Mouse (Mus musculus) liver, postnatal 0 days (tissue): Measurements from ENCODE around the gene Nrsn1. TPM values are rescaled to one million over a fixed set of nuclear protein-coding genes. Genes with fewer than 3 reads are reported as not detected.
"Not testable (repeated sequence)": the region's sequence is repeated elsewhere in the genome, so short reads cannot be mapped to it uniquely, and the experiment has no call there.

Experiments
- ATAC-seq: fragments of 200-750 bp; cut with Nextera tagmentation; 2 replicates; pipeline ENCODE4 v1.8.0; 2017; ENCODE audit warnings: mild to moderate bottlenecking, moderate library complexity
- DNase-seq: peaks from one replicate; pipeline ENCODE4 v3.0.0-alpha.2; 2016
- H3K27ac ChIP-seq: fragments of 300-500 bp; sonication (generic); 2 replicates; pipeline ENCODE4 v1.5.1; 2014; ENCODE audit warnings: antibody characterized with exemption, moderate library complexity, mild to moderate bottlenecking, low read depth
- H3K27me3 ChIP-seq: fragments of 300-500 bp; sonication (generic); 2 replicates; pipeline ENCODE4 v1.6.1; 2014; ENCODE audit warnings: low read length, control low read depth, mixed read lengths; ENCODE audit not compliant: insufficient read depth
- H3K36me3 ChIP-seq: fragments of 300-500 bp; sonication (generic); replicated peaks from 2 replicates; pipeline ENCODE4 v1.6.1; 2014; ENCODE audit warnings: mild to moderate bottlenecking, control low read depth, low read length, moderate library complexity, mixed read lengths; ENCODE audit not compliant: insufficient read depth
- H3K4me1 ChIP-seq: fragments of 300-500 bp; sonication (generic); 2 replicates; pipeline ENCODE4 v1.6.1; 2014; ENCODE audit warnings: antibody characterized with exemption, mild to moderate bottlenecking, control low read depth; ENCODE audit not compliant: insufficient read depth
- H3K4me2 ChIP-seq: fragments of 300-500 bp; sonication (generic); 2 replicates; pipeline ENCODE4 v1.6.1; 2014; ENCODE audit warnings: low read depth, mild to moderate bottlenecking, low read length, moderate library complexity, mixed read lengths
- H3K4me3 ChIP-seq: fragments of 300-500 bp; sonication (generic); 2 replicates; pipeline ENCODE4 v1.5.1; 2014; ENCODE audit warnings: low read depth, low read length
- H3K9ac ChIP-seq: fragments of 300-500 bp; sonication (generic); replicated peaks from 2 replicates; pipeline ENCODE4 v1.6.1; 2014; ENCODE audit warnings: mild to moderate bottlenecking, moderate library complexity
- H3K9me3 ChIP-seq: fragments of 300-500 bp; sonication (generic); 2 replicates; pipeline ENCODE4 v1.6.1; 2016; ENCODE audit warnings: mild to moderate bottlenecking, control low read depth, low read length, mixed read lengths
- CTCF ChIP-seq: sonication (generic); IDR thresholded peaks from 2 replicates; pipeline ENCODE4 v1.5.1; 2016; ENCODE audit warnings: antibody characterized with exemption, low read depth
- EP300 ChIP-seq: IDR thresholded peaks from 2 replicates; pipeline ENCODE4 v1.6.1; 2016; ENCODE audit warnings: antibody characterized with exemption, low read depth, mild to moderate bottlenecking
- WGBS: fragments of 180-500 bp; shearing (Covaris S2); extraction: QIAGEN DNeasy Blood & Tissue Kit; methylation state at CpG from one replicate; pipeline ENCODE4 v1.1.7; 2014; ENCODE audit not compliant: insufficient replicate concordance; 5-methylcytosine and 5-hydroxymethylcytosine counted together
- polyA plus RNA-seq: library from polyadenylated mRNA; unstranded; fragments of >200 nt; fragmentation: Nextera tagmentation; extraction: Ambion mirVana; gene quantifications from 2 replicates; pipeline ENCODE4 v1.2.1, GENCODE M21; 2015

The Nrsn1 gene
- polyA plus RNA-seq, result not detected in 2 replicates

DNA sequence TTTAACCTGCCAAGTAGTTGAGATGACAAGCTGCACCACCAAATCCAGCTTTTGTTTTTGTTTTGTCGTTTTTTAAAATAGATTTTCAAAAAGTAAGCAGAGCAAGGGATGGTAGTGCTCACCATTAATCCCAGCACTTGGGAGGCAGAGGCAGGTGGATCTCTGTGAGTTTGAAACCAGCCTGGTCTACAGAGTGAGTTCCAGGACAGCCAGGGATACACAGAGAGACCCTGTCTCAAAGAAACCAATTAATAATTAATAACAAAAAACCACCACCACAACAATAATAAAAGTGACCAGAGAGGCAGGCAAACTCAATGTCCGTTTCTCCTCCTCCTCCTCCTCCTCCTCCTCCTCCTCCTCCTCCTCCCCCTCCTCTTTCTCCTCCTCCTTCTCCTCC lies at the start of gene Nrsn1:
TSS of gene Nrsn1 (minus strand) at position 101 of the 400 bp plus-strand sequence.
- ATAC-seq, H3K9me3 ChIP-seq, H3K4me3 ChIP-seq, DNase-seq, H3K27ac ChIP-seq, H3K27me3 ChIP-seq, H3K9ac ChIP-seq, H3K36me3 ChIP-seq, H3K4me1 ChIP-seq: not testable (repeated sequence)
- 42% methylated on average over 2 of the region's 2 CpGs for WGBS
- peak within 1 kb of the TSS; percentile 42; the same call in 1 of the 2 replicates for H3K4me2 ChIP-seq

DNA sequence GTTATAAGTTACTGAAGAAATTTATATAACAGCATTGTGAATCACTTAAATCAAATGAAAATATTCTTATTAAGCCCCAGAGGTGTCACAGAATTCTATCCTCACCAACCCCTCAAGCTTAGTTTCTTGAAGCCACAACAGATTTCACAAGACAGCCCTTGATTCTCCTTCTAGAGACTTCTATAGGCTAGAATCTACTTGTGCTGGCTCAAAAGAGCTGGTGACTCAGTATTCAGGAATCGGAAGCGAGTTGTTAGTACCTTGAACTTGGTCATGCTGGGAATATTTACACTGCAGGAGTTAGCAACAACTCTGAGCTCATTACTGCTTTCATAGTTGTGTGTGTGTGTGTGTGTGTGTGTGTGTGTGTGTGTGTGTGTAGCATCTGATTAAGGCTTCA lies 41.8 kb upstream of the Nrsn1 start:
- Histone ChIP-seq H3K4me3 (no peak overlapping the region), H3K4me1 (no peaks in the 10 kb centered on the region), H3K4me2 (no peak overlapping the region), H3K27ac (no peak overlapping the region), H3K9ac (no peak overlapping the region), H3K36me3 (no peaks in the 10 kb centered on the region), H3K9me3 (no peaks in the 10 kb centered on the region), H3K27me3 (no peaks in the 10 kb centered on the region)
- DNase-seq (no peak), ATAC-seq (no peak)
- no peak for TF ChIP-seq CTCF
- TF ChIP-seq EP300, result no peak
- WGBS, result 69% methylated on average over 2 of the region's 2 CpGs

DNA sequence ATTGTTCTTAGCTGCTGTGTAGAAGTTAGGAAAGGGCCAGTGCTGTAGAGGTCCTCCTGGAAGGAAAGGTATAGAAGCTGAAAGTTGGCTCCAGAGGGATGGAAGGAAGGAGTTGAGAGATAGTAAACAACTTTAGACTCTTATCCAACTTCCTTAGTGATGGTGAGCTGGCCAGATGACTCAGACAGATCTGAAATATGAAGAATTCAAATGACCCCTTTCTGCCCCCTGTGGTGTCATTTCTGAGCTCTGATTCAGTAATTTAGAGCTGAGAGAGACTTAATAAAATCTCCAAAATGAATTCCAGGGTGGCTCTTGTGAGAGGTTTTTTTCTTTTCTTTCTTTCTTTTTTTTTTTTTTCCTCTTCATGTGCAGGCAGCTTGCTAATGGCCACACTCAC lies 39.8 kb upstream of the Nrsn1 start:
- DNase-seq (no peak), ATAC-seq (no peak)
- Histone ChIP-seq H3K4me2 (no peak overlapping the region), H3K4me3 (no peak overlapping the region), H3K27ac (no peak overlapping the region), H3K9me3 (no peaks in the 10 kb centered on the region), H3K9ac (no peak overlapping the region), H3K27me3 (no peaks in the 10 kb centered on the region), H3K4me1 (no peaks in the 10 kb centered on the region), H3K36me3 (no peaks in the 10 kb centered on the region)
- TF ChIP-seq EP300 (no peak), CTCF (no peak)

DNA sequence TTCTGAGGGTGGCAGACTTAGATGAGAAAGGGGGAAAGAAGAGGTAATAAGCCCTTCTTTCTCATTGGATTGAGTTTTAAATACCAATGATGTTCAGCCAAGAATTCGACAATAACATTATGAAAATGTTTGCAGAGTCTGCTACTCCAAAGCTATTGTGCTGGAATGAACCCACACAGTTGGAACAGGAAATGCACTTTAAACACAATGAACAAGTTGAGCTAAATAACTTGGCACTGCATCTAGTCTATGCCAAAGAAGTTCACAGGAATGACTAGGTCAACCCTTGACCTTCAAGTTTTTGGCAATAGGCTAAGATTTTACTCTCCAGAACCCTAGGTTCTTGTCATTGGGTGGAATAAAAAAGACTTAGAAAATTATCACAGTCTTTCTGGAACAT lies 18.4 kb upstream of the Nrsn1 start:
- WGBS, result 55% methylated on average over 1 of the region's 1 CpGs
- no peak overlapping the region for H3K4me2 ChIP-seq
- H3K9ac ChIP-seq, result no peak overlapping the region
- H3K36me3 ChIP-seq, result no peaks in the 10 kb centered on the region
- no peaks in the 10 kb centered on the region for H3K4me1 ChIP-seq
- DNase-seq (no peak), ATAC-seq (no peak)
- H3K9me3 ChIP-seq, result no peaks in the 10 kb centered on the region
- TF ChIP-seq EP300 (no peak), CTCF (no peak)
- no peaks in the 10 kb centered on the region for H3K27me3 ChIP-seq
- H3K27ac ChIP-seq, result no peak overlapping the region
- no peak overlapping the region for H3K4me3 ChIP-seq

DNA sequence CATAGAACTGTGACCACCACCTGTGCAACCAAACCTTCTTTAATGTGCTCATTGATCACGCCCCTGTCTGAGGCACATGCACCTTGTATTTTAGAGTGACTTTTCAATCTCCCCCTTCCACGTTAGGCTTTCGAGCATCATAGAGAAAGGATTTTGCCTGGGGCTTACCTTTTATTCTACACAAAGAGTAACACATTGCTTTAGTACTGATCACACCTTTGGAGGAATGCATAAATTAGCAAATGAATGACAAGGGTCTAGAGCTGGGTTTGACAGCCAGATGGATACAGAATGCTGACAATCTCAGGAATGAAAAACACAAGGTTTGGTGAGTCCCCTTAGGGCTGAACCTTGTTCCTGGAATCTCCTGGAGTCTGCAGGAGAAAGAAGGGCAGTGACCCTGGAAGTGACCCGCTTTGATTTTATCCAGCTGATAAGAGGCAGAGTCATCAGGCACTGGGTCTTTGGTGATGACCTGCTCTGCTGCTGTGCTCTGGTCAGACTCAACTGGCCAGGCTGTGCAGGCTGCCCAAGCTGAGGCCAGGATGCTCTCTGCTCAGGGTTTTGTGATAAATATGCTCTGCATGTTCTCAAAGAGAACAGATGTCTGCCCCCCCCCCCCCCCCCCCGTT lies 4.7 kb upstream of the Nrsn1 start:
- 50% methylated on average over 5 of the region's 5 CpGs for WGBS
- H3K9me3 ChIP-seq, result no peaks in the 10 kb centered on the region
- H3K9ac ChIP-seq, result no peak overlapping the region
- TF ChIP-seq EP300 (no peak), CTCF (no peak)
- no peak overlapping the region for H3K4me3 ChIP-seq
- no peak overlapping the region for H3K4me2 ChIP-seq
- DNase-seq (no peak), ATAC-seq (no peak)
- no peak overlapping the region for H3K27ac ChIP-seq
- H3K27me3 ChIP-seq, result no peaks in the 10 kb centered on the region
- H3K4me1 ChIP-seq, result no peaks in the 10 kb centered on the region
- no peaks in the 10 kb centered on the region for H3K36me3 ChIP-seq

DNA sequence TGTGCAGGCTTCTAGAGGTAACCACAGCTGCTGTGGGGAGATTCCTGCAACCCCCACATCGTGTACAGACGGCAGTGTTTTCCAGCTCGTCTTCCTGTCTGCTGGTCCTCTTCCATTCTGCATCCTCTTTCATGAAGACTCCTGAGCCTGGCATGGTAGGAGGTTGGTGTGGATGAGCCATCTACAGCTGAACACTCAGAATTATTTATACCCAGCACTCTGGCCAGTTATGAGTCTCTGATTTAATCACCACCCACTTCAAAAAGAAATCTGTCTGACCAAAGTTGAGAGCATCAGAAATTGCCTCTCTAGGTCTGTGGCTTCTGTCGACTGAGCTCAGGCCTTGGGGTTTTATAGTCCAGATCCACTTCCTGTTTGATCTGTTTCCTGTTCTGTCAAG lies 1.9 kb upstream of the Nrsn1 start:
- no peak for DNase-seq
- H3K9me3 ChIP-seq, result no peaks in the 10 kb centered on the region

More for the DNA sequence above, 1.9 kb upstream of the Nrsn1 start:
- H3K27ac ChIP-seq, result no peak overlapping the region
- H3K4me2 ChIP-seq, result no peak overlapping the region
- no peaks in the 10 kb centered on the region for H3K36me3 ChIP-seq
- TF ChIP-seq CTCF, result no peak
- TF ChIP-seq EP300, result no peak
- no peak for ATAC-seq
- 31% methylated on average over 4 of the region's 4 CpGs for WGBS
- H3K9ac ChIP-seq, result no peak overlapping the region
- no peaks in the 10 kb centered on the region; the same call in 1 of the 2 replicates for H3K27me3 ChIP-seq
- no peak overlapping the region for H3K4me3 ChIP-seq
- H3K4me1 ChIP-seq, result peaks cover 4% of the 10 kb centered on the region; the same call in 1 of the 2 replicates
